Mouse (Mus musculus): ENCODE results near the gene Aox3.

The Aox3 gene

DNA sequence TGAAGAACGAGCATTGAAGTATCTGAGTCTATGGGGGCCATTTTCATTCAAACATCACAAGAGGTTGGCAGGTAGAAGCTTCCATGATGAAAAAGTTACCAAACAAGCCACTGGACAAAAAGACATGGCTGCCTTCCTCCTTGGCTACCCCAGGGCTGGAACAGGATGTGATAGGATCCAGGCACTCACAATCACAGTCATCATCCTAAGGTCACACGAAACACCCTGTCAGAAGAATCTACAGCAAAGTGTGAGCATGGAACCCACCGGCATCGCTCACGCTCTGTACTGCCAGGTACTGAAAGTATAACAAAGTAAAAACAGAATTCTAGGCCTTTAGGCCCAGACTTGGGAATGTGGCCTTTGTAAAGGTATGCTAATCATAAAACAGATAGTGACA, 2.7 kb upstream of the Aox3 start:
- no peak for DNase-seq

DNA sequence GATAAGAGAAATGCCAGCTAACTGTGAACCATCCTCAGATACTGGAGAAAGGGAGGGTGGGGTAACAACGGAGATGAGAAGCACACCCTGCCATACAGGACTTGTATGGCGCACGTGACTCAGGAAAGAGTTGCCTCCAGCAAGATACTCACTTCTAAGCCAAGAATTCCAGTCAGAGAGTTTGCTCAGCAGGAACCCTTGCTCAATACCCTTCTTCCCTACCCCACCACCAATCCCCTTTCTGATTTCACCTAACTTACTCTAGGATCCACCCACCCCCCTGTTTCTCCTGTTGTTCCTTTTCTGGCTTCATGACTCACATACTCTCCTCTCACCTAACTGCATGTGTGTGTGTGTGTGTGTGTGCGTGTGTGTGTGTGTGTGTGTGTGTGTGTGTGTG, 1.6 kb upstream of the Aox3 start:
- no peak for DNase-seq

DNA sequence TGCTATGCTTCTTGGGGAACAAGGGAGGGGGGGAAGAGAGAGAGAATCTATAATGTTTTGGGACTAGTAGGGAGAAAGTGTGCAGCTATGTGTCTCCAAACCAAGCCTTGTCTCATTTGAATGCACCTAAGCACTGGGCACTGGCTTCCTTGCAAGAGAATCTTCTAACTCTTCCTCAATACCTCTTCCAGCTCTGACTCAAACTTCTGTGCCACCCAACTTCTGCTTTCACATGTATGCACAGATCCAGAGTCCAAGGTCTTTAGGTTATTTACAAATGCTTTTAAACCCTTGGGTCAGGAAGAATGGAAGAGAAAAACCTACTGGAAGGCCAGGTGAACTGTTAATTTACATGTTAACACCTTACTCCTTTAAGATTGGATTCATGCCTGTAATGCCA, 511 bp downstream of the Aox3 start:
- DNase-seq, result no peak

DNA sequence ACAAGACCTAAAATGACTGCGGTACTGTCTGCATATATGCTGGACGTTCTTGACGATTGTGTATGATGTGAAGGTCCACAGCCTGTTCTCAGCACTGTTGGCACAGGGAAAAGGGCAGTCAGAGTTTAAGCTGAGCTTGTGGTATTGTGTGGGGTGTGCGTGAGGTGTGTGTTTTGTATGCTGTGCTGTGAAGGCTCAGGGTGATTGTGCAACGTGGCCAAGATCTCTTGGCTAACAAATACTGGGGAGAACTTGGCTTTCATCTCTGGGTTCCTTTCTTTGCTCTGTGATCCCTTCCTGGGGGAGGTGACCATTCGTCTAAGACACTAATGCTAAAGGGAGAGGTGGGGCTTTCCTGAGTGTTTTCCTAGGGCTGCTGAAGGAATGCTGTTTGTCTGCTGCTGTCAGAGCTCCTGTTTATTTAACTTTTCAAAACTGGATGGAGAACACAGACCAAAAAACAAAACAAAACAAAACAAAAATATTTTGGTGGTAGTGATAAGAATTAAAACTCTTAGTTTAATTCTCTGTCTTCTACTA, 1.2 kb downstream of the Aox3 start:
- DNase-seq, result no peak

DNA sequence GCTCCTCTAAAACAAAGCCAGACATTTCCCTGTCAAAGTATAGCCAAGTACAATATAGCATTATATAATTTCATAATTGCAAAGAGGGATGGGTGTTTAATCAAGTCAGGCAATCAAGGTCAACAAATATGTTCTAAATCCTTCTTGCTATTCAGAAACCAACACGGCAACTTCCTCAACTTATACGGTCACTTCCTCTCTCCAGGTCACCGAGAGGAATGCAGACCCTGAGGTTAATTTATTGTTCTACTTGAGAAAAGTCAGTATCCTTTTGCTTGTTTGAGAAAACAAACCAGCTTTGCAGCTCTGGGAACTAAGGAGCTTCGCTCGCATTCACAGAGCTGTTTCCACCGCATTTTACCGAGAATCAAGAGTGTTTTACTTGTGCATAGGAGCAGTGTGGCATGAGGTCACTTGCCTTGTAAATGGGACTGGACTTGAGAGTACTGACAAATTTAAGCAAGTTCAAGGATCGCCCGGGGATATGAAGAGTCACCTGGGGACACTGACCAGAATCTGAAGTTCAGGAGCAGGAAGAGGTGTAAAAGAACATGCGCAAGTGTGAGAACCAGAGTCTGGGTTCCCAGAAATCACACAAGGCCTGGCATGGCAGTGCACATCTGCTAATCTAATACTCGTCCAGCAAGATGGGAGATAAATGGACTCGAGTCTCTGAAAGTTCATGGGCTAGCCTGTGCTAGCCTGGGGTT, 1.9 kb downstream of the Aox3 start:
- DNase-seq, result no peak

DNA sequence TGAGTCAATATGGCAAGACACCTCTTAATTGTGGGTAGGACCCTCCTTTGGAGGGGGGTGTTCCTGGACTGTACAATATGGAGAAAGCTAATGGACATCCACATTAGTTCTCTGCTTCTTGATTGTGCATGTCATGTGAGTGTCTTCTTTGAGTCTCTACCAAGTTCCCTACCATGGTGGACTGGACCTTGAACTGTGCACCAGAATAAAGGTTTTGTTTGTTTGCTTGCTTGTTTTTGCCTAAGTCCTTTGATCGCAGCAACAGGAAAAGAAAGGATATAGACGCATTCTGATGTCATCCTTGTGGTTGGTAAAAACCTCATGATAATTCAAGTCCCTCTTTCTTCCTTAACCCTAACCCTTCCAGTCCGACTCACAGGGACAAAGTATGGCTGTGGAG, 5.3 kb downstream of the Aox3 start:
- no peak for DNase-seq

DNA sequence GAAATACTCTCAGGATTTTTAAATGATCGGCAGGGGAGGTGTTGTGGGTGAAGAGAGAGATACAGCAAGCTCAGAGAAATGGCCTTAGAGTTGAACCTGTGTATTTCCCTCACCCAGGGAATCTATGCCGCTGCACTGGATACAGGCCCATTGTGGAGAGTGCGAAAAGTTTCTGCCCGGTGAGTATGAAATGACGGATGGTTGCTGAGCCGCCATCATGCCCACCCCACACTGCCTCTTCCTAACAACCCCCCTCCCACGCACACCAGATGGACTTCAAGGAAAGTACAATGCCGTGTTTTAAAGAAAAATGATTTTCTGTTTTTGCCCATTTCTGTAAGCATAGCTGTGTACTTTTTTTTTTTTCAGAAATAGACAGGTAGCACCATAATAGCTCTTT, 12.0 kb downstream of the Aox3 start:
- no peak for DNase-seq

DNA sequence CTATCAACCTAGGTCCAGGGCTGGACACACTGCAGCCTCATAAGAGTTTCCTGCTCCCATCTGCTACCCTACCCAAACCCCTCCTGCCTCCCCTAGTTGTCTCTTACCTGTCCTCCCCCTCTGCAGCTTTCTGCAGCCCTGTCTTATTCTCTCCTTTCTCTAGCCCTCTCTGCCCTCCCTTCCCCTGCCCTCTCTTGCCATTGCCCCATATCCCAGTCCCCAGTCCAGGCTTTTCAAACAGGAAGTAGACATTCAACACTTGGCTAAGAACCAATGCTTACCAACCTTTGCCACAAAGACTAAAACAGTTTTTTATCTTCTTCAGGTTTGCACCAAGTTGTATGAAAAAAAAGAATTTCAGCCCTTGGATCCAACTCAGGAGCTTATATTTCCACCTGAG, 25.0 kb downstream of the Aox3 start:
- no peak for DNase-seq

DNA sequence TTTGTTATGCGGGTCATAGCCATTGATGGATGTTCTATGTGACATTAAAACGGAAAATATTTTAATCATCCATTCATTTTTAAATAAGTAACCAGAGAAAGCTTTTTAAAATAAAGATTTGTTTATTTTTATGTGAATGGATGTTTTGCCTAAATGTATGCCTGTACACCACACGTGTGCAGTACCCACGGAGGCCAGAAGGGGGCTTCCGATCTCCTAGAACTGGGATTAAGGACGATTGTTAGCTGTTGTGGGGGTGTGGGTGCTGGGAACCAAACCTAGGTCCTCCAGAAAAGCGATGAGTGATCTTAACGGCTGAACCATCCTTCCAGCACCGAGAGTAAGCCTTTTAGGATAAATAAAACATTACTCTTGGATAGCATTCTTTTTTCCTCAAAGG, 26.1 kb downstream of the Aox3 start:
- no peak for DNase-seq

DNA sequence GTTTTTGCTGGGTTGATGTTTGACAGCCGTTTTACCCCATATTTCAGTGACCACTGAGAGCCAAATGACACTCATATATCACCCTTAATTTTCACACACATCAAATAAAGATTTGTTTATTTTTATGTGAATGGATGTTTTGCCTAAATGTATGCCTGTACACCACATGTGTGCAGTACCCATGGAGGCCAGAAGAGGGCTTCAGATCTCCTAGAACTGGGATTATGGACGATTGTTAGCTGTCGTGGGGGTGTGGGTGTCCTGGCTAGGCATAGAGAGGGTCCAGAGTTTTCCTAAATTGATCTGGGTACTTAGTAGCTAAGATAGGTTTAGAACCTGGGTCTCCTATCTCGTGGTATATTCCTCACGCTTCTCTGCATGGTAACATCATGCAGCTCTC, 27.7 kb downstream of the Aox3 start:
- DNase-seq, result no peak

DNA sequence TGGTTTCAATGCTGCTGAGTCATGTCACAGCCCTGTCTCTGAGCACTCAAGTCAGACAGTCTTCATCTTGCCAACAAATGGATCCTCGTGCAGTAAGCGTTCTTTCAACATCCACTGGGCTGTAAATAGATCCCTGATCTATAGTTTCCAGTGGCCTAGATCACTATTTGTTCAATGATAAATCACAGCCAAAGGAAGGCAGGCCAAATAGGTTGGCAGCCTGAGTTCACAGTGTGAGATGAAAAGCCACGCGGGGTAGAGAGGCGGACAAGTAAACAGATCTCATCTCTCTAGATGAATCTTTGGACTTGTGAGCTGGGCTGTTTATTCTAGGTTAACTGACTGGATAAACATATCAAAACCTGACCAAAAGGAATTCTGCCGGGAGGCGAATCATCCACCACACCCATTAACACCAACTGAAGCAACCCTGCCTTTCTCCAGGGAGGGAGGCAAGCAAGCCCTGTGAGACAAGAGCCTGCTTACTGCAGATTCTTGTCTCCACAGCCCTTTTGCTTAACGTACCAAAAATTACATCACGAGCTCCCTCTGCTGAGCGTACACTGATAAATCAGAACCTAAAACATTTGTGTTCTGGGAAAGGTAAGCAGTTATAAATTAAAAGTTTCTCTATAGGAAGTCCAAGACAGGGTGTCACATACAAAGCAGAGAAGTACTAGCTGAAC, 31.6 kb downstream of the Aox3 start:
- DNase-seq, result peak; percentile 6

DNA sequence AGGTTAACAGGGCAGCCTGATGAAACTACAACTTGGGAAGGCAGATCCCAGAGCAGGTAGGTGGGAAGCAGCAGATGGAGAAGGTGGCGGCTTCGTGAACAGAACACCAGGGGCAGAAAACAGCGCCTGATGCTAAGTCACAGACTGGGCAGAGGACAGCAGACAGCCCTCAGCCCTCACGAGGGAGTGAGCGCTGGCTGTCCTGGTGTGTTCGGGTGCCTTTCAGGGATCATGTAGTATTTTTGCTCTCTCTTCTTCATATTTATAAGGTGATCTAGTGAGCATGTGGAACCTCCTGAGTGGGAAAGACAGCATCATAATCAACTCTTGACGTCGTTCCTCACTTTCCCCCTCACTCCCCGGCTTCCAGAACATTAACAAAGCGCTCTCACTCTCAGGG, 33.1 kb downstream of the Aox3 start:
- no peak for DNase-seq

DNA sequence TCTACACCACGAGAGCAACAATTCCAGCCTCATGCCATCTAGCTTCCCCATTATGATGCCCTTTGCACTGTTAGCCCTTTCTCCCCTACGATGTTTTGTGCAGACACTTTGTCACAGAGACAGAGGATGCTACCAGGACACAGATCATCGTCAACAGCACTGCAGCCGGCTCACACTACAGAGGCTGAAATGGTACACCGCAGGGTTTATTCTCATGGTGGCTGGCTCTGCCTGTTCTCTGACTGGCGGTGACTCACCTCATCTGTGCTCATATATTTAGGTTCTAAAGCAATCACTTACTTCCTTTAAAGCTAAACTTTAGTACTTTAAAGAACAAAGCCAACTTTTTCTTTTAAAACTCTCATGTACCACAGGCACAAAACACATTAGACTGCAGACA, 34.8 kb downstream of the Aox3 start:
- no peak for DNase-seq

DNA sequence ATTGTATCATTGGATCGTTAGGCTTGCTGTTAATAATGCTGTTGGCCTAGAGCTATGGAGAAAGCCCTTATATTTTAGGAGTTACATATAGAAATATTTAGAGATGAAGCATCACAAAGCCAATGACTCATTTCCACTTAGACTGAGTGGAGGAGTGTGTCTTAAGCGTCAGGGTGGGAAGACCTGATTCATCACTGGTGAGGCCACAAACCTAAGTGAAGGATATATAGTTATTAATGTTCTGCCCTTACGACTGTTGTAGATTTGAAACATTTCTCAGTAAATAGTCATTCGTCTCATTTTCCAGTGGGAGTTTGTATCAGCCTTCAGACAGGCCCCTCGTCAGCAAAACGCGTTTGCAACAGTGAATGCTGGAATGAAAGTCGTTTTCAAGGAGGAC, 39.3 kb downstream of the Aox3 start:
- no peak for DNase-seq

DNA sequence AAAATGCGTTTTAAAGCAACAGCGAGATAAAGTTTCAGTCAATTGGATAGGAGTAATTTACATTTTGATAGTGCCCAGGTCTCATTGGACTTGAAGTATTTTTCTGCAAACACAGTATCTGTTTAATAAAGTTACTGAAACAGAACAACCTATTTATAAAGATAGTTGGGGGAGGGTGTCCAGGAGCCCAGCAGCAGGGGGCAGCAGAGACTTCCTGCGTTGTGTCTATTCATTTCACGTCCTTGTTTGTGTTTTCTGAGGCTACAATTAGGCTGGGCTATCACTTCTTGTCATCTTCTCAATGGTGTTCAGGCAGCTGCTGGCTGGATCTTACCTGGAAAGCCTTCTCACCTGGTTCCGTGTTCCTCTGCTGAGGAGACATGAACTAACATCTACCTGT, 43.8 kb downstream of the Aox3 start:
- DNase-seq, result peak; percentile 47

DNA sequence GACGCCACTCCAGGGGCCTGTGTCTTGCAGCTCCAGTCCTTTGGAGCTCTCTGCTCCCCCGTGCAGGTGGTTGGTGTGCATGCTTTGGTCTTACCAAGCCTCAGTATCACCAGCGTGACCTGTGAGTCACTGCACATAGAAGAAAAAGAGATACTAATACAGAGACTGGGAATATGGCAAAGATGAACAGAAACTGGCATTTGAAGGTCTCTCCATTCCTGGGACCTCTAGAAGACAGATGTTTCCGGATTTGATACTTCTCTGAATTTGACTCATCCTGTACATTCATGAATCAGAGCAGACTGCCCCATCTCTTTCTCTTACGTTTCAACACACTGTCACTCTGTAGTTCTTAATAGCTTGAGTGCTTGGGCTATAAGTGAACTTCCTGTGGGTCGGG, 57.0 kb downstream of the Aox3 start:
- no peak for DNase-seq

DNA sequence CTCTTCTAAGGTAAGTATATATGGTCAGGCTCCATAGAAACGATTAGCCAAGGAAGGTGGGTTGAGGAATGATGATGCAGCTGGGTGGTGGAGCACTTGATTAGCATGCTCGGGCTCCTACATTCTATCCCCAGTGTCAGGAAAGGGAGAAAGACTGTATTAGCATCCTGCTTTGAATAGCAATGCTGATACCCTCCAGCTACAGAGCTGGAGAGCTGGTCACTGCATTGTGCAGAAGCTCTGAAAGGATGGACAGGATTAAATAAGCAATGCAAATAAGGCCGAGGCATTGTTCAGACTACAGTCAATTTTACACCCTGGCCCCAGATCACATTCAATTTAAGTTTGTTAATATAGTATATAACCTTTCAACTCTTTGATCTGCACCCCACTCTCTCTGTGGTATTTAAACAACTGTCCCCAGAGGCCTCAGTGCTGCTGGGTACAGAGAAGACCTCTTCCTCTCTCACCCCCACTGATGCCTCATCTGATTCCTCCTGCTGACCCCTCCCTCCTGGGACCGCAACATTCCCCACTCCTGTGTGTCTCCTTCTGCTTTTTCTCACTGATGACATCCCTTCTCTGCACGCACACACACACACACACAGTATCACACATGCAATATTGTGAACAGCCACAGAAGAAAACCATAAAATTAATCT, 75.7 kb downstream of the Aox3 start:
- no peak for DNase-seq

DNA sequence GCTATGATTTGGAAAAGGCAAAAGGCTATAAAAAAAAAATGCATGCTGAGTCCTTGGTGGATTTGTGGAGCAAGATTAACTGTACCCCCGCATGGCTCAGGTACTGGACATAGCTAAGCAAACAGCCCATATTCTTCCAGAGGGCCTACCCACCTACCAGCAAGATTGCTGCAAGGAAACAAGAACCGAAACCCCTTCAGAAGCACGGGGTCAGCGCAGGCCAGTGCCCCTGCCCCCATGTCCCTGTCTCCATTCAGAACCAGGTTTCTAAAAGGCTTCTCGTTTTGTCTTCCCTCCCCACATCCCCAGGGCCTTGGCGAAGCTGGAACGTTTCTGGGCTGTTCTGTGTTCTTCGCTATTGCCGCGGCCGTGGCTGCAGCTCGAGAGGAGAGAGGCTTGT, 81.4 kb downstream of the Aox3 start:
- DNase-seq, result no peak

DNA sequence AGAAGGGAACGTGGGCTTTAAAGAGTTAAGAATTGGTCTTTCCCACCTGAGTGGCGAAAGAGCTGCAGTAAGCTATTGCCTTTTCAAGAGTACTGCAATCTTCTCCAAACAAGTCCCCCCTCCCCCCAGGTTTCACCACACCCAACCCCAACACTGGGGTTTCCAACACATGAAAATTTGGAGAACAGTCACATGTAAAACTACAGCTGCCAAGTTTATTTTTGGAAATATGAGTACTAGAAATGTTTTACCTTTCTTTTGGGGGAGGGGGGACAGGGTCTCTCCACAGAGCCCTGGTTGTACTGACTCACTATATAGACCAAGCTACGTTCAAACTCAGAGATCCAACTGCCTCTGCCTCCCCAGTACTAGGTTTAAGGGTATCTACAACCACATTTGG, 82.1 kb downstream of the Aox3 start:
- DNase-seq, result no peak

DNA sequence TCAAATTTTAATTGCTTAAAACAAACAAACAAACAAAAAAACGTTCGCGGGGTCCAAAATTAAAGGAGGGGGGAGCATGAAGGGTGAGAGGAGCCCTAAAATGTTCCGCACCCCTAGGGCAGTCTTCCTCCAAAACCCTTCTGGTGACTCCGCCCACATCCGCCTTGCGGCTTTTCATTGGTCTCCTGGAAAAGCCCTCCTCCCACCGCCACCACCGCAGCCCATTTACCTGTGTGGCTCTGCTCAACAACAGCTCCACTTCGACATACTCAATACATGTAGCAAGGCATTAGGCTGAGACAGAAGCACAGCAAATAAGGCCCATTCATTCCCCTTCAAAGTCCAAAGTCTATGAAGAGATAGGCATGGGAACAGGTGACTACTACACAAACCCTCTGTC, 82.6 kb downstream of the Aox3 start:
- DNase-seq, result no peak

DNA sequence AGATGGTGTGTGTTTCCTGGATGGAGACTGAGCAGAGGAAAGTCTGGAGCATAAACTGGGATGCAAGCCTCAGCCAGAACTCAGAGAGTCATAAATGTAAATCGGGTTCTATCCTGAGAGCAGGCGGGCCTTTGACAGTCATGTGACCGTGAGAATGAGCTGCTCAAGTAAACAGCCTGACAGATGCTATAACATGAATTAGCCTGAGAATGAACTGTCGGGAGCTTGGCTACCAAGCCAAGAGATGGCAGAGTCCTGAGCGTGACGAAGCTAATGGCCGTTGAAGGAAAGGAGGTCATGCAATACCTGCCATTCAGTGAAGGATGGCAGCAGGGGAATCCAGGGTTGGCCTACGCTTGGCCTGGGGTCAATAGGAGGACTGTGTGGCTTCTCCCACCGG, 84.1 kb downstream of the Aox3 start:
- peak; percentile 7 for DNase-seq

DNA sequence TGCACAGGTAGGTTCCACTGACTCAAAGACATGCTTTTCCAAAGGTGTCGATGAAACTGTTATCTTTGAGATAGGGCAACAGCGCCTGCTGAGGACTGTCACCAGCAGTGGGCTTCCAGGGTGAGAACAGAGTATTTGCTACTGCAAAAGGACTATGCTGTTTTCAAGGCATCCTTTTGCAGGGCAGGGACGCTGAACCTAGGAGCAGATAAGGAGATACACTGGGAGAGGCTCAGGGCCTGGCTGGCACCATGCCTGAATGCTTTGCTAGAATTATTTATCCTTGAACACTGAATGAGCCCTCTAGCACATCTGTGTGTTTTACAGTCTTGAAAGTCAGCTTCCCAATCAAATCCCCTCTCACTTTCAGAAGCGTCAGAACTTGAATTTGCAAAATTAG, 85.5 kb downstream of the Aox3 start:
- no peak for DNase-seq

DNA sequence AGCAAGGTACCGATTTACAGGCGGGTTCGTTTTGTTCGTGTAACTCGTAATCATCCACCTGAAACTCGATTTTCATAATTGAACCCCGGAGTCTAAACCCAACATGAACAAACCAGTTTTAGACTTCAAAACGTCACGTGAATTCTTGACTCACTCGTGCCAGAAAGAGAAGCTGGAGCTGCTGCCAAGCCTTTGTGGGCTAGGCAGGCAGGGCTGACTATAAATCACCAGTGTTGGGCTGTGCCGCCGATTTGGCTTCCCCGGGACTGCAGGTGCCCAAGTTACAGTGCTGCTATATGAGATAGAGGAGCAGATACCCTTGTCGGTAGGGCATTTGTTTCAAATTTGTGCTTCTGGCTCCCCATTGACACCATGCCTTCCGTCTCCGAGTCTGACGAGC, 97.3 kb downstream of the Aox3 start, which contains the start of gene Aox4:
Aox4 (plus strand) TSS at position 195 of the 400 bp plus-strand sequence.
- DNase-seq, result no peak

DNA sequence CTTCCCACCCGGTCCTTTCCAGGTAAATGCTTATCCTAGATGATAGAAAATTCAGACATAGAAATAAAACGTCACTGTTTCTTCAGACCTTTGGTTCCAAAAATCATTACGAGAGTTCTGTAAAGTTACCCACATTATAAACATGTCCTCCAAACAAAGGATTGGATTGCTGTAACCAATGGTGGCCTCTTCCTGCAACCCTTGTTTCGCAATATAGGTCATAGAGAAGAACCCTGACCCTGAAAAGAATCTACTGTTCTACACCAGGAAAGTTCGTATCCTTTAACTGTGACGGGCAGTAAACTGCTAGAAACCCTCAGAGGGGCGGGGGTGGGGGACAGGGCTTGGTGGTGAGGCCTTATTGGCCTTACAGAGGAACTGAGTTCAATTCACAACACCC, 99.9 kb downstream of the Aox3 start:
- no peak for DNase-seq
